Mouse (Mus musculus): ENCODE measurements around the gene Ndufa10.

DNA sequence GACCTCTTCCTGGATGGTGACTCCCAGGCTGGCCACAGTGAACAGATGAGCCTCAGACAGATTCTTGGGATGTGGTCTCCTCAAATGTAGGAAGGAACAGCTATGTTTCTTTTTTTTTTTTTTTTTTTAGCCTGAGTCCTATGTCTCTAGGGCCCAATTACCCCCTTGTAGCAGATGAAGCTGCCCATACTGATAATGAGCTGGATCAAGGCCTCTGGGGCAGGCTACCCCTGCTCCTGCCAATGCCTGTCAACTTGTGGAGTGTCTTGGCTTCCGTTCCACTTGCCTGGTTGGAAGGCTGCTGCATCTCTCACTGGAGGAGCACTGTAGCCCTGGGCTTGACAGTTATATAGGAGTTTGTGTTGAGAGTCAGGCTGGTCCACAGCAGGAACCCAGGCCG lies 22.3 kb upstream of the Ndufa10 start, which contains the start of gene Olfr1415:
- TF ChIP-seq CTCF (IDR thresholded peaks at IDR 0.05; ENCODE audit: low read depth) (no peak), EP300 (IDR thresholded peaks at IDR 0.05; ENCODE audit: low read depth) (no peak)
